Mouse (Mus musculus) embryonic fibroblast, embryonic 13.5 days (primary cell): Measurements from ENCODE around the gene Lrch1. TPM values are rescaled to one million over a fixed set of nuclear protein-coding genes. Genes with fewer than 3 reads are reported as not detected.

Experiments used
- H3K27ac ChIP-seq: 2 replicates; pipeline ENCODE4 v1.5.1; 2012; ENCODE audit warnings: low read length, control low read depth, inconsistent platforms; ENCODE audit not compliant: insufficient read depth
- H3K4me1 ChIP-seq: 2 replicates; pipeline ENCODE4 v1.6.1; 2011; ENCODE audit warnings: low read length; ENCODE audit not compliant: control insufficient read depth, insufficient read depth
- H3K4me3 ChIP-seq: 2 replicates; pipeline ENCODE4 v1.5.1; 2011; ENCODE audit warnings: mild to moderate bottlenecking, control low read depth, low read length; ENCODE audit not compliant: insufficient read depth
- CTCF ChIP-seq: IDR thresholded peaks from 2 replicates; pipeline ENCODE4 v1.5.1; 2011; ENCODE audit warnings: mild to moderate bottlenecking, control low read depth, low read length, moderate library complexity, borderline replicate concordance; ENCODE audit not compliant: insufficient read depth
- POLR2A ChIP-seq: IDR thresholded peaks from 2 replicates; pipeline ENCODE4 v1.6.1; 2011; ENCODE audit warnings: low read depth, mild to moderate bottlenecking, control low read depth, low read length, moderate library complexity
- polyA plus RNA-seq: library from polyadenylated mRNA; stranded (reverse); fragments of >200 nt; gene quantifications from 2 replicates; pipeline ENCODE4 v1.2.4, GENCODE M21; 2011; ENCODE audit warnings: low read depth; ENCODE audit not compliant: missing spikeins, insufficient read length

The Lrch1 gene
- polyA plus RNA-seq, 1 experiment: 13.3 TPM

DNA sequence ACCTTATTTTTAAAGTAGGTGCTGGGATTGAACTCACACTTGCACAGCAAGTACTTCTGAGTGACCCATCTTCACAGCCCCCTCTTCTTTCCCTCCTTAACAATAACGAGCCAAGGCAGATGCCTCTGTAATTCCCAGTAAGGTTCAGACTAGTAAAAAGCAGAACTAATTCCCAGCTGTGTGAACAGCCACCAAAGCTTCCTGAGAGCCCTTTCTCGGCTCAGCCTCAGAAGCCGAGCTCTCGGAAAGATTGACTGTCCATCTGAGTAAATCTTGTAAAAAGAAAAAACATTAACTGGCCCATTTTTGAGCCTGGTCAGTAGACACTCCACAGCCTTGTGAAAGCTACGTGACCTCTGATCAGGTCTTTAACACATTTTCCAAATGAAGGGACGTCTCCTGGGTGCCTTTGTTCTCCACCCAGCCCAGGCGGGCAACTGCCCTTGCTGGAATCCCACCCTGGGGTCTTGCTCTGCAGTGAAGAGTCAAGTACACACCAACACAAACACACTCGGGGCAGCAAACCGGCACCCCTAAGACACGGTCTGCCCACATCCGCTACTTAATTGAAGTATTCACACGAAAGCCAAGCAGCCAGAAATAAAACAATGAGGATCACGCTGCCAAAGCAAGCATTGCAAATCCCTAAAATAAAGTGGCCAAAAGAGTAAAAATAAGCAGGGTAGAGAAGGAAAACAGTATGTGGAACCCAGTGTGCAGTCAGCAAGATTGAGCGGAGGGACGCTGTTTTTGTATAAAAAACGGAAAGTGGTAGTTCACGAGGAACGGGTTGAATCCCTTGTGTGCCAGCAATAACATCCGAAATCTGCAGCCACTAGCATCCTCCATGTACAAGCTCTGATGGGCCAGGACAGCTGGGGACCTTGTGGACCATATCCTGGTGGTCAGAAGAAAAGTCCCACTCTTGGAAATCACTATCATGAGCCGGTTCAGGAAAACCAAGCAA, 80.3 kb downstream of the Lrch1 start:
- peaks cover 9% of the 10 kb centered on the region for H3K4me1 ChIP-seq
- H3K4me3 ChIP-seq: no peak overlapping the region
- H3K27ac ChIP-seq: peak overlapping the region; percentile 35; the same call in 1 of the 2 replicates
- TF ChIP-seq CTCF (no peak), POLR2A (no peak)

DNA sequence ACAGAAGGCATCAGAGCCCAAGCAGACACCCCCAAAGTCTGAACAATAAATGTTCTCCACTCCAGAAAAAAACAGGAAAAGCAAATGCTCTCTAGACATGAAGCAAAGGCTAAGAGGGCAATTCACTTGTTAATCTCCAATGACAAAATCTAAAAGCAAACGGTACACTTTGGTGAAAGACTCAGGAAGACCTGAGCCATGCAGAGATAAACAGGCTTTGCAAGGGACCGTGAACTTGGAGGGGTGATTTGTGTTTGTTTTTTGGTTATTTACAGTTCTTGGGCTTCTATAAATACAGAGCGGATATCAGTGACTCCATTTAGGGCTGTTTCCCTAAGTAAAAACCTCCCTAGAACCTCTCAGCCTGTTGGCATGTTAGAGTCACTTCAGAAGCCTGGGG, 81.9 kb downstream of the Lrch1 start:
- no peak for TF ChIP-seq POLR2A
- TF ChIP-seq CTCF: no peak
- Histone ChIP-seq H3K4me3 (no peak overlapping the region), H3K4me1 (peaks cover 8% of the 10 kb centered on the region), H3K27ac (peak overlapping the region; percentile 31; the same call in 1 of the 2 replicates)

DNA sequence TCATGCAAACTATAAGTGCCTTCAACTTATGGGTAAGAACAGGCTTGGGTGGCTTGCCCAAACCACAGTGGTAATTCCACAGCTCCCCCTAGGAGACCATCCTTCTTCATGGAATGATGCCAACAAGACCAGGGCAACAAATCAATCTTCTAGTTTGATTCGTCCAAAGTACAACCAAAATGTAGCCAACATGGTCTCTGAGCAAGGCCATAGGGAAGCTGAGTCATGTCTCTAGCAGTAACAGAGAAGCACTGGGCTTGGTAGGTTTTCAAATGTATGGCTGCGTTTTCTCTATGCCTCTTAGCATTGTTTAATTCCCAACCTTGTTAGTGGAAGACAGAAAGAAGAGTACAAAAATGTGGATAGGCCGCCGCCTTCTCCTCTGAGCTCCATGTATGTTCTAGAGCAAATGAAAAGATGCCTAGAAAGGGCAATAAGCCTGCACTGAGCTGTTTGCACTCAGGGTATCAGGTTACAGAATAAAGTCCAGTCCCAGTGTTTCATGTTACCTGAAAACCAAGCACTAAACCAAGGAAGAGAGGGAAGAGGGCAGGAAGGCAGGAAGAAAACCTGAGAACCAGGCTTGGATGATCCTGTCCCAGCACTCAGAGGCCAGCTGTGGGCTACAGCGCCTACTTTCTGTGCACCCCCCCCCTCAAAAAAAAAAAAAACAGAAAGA, 82.7 kb downstream of the Lrch1 start:
- Histone ChIP-seq H3K4me3 (no peak overlapping the region), H3K27ac (peak overlapping the region; percentile 73), H3K4me1 (peaks cover 7% of the 10 kb centered on the region)
- TF ChIP-seq POLR2A (no peak), CTCF (no peak)

DNA sequence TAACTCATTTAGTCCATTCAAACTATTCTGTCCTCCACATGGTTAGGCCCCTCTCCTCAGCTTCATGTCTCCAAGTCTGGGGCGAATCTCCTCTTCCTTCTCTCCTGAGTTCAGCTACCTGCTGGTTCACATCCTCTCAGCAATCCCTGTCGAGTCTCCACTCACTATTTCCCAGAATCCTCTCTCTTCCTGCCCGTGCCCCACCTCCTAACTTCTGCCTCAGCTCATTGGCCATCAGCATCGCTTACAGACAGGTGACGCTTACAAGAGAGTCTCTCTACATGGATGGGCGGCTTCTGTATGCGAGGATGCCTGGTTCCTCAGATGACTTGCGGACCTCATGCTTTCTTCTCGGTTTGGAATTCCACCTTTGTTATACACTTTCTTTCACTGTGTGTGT, 86.2 kb downstream of the Lrch1 start:
- H3K4me1 ChIP-seq: peaks cover 7% of the 10 kb centered on the region
- TF ChIP-seq CTCF (no peak), POLR2A (no peak)
- H3K27ac ChIP-seq: no peak overlapping the region

DNA sequence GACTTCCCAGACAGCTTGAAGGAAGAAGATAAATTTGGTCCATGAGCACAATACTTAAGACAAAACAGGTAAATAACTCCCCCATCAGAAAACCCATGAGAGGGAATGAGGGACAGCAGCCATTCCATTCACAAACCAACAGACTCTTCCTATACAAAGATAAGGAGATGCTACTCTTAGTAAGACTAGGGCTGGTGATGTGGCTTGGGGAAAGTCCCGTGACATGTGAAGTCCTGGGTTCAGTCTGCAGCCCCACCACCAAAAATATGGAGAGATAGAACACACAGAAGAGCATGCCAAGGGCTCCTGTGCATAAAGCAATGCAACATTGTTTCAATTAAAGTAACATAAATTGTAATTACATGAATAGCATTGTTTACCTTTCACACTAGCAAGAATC, 88.5 kb downstream of the Lrch1 start:
- Histone ChIP-seq H3K27ac (no peak overlapping the region), H3K4me1 (no peaks in the 10 kb centered on the region)
- TF ChIP-seq CTCF (no peak), POLR2A (no peak)

More for the DNA sequence above, 86.2 kb downstream of the Lrch1 start:
- H3K4me3 ChIP-seq: no peak overlapping the region

DNA sequence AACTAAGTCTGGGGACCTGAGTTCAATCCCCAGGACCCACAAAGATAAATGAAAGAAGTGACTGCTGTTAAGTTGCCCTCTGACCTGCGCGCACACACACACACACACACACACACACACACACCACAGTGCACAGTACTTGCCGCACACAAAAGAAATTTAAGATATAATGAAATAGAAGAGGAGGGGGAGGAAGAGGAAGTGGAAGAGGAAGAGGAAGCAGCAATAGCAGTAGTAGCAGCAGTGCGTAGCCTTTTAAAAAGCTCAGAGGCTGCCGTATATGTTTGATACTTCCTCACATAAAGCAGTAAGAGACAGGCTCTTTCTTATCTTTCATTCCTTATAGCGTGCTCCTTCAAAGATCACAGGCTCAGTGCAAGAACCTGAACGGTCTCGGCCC, 92.2 kb downstream of the Lrch1 start:
- no peak for TF ChIP-seq CTCF
- no peak for TF ChIP-seq POLR2A
- H3K4me3 ChIP-seq: no peak overlapping the region
- peaks cover 15% of the 10 kb centered on the region for H3K4me1 ChIP-seq
- no peak overlapping the region for H3K27ac ChIP-seq

More for the DNA sequence above, 88.5 kb downstream of the Lrch1 start:
- no peak overlapping the region for H3K4me3 ChIP-seq

DNA sequence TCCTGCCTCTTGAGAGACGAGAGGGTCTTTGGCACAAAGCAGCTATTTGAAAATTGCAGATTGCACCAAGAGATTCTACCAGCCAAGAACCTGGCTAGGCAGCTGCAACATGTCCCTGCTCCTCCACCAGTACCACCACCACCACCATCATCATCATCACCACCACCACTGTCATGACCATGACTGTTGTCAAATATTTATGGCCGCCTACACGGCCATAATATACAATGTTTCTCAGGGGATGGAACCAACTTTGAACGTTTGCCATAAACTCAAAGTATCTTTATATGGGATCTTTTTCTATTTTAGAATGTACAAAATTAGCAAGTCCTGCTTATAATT, 93.9 kb downstream of the Lrch1 start:
- Histone ChIP-seq H3K4me3 (no peak overlapping the region), H3K27ac (peak overlapping the region; percentile 80), H3K4me1 (peaks cover 20% of the 10 kb centered on the region)
- TF ChIP-seq CTCF (no peak), POLR2A (no peak)

DNA sequence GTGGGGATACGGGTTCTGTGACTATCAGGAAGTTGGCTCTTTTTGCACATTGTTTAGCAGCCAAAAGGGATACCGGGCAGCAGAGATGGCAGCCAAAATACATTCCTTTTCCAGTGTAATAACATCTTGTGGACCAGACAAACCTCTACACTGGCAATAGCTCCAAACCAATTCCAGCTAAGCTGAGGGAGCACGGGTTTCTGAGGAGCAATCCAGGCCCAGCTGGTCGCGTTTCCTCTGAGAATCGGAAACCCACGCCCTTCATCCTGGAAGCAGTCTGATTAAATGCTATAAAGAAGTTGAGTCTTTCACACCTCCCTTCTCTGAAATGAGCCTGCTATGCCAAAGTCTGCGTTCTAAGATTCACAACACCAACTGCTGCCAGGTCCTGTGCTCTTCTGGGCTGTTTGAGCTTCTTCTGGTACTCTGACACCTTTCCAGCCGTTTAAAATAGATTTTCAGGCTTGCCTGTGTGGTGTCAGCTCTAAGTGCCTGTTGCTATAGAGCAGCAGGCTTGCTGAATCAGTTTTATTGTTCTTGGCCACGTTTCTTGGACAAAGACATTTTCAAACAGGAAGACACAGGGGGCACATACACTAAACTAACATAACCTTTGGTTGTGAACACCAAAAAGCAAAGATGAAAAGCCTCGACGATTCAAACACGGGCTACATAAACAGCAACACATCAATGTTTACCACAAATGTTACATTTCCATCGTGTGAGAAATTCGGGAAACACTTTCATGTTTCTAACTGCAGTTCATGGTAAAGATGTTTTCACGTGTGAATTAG, 94.5 kb downstream of the Lrch1 start:
- Histone ChIP-seq H3K4me3 (no peak overlapping the region), H3K4me1 (peaks cover 20% of the 10 kb centered on the region), H3K27ac (peak overlapping the region; percentile 80)
- TF ChIP-seq CTCF (no peak), POLR2A (no peak)

DNA sequence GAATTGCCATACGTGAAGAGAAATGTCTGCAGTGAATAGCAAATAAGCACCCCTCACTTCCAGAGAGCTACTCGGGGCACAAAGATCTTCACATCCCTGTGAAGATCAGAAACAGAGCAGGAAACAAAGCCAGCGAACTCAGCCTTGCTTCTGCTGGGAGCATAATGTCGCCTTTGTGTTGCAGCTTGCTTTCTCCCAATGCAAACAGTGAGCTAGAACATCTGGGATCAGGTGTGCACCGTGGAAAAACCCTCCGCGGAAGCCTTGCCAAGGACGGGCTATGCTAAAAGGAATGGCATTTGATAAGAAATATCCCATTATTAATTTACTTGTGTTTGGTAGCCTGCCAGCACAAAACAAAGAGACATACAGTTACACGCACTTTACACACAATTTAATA, 95.8 kb downstream of the Lrch1 start:
- H3K4me3 ChIP-seq: no peak overlapping the region
- peaks cover 20% of the 10 kb centered on the region for H3K4me1 ChIP-seq
- no peak for TF ChIP-seq CTCF
- no peak for TF ChIP-seq POLR2A
- no peak overlapping the region for H3K27ac ChIP-seq

DNA sequence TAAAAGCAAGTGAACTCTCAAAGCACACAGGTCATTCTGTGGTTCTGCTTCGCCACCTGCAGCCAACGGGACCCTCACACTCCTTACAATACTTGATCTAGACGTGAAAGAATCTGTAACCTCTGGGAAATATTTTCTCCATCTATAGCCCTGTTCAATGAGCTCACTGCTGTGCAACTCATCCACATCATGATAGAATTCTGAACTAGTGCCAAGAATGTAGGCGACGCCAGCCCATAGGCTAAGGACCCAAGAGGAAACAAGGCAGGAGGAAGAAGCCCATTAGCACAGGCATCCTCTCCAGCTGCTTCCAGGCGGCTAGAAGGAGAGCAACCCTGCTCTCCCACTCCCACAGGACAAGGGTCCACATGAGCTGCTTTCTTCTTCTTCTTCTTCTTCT, 98.7 kb downstream of the Lrch1 start:
- no peak for TF ChIP-seq POLR2A
- TF ChIP-seq CTCF: no peak
- no peak overlapping the region for H3K4me3 ChIP-seq
- H3K27ac ChIP-seq: peak overlapping the region; percentile 62
- peaks cover 23% of the 10 kb centered on the region for H3K4me1 ChIP-seq

DNA sequence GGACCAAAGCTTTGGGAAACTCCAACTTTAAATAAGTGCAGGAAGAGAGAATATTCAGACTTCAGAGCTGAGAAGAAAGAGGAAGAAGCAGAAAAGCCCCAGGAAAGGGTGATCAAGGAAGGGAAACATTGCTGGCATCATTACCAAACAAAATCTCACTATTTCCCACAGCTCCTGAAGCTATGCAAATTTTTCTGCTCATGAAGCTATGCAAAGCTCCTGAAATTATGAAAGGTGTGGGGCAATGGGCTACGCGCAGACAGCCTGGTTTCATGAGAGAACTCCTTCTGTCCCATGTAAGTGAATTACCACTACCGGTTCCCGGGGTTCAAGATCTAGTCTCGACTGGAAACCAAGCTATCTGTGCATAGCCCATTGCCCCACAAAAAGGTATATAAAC, 99.5 kb downstream of the Lrch1 start:
- H3K4me3 ChIP-seq: no peak overlapping the region
- TF ChIP-seq POLR2A (no peak), CTCF (no peak)
- H3K4me1 ChIP-seq: peaks cover 19% of the 10 kb centered on the region
- no peak overlapping the region for H3K27ac ChIP-seq
